Mouse (Mus musculus) layer of hippocampus, adult 2 months (tissue): ENCODE data around the gene Nprl3. TPM values are rescaled to one million over a fixed set of nuclear protein-coding genes. Genes with fewer than 3 reads are reported as not detected.
A peak's percentile ranks its signal among the peaks of the same experiment; 100 is the strongest.
"Not testable (repeated sequence)": the region's sequence is repeated elsewhere in the genome, so short reads cannot be mapped to it uniquely, and the experiment has no call there.

Experiments used
- DNase-seq, 2 experiments: peaks; one replicate each; pipeline ENCODE4 v3.0.0; 2022; ENCODE audit warnings: low spot score in 2 of 2
- H3K27ac ChIP-seq: fragments of 200-600 bp; 2 replicates; pipeline ENCODE4 v1.8.1; 2022
- H3K4me3 ChIP-seq: fragments of 200-600 bp; 2 replicates; pipeline ENCODE4 v1.8.1; 2022; ENCODE audit warnings: mild to moderate bottlenecking
- CTCF ChIP-seq: fragments of 200-600 bp; conservative IDR thresholded peaks from 2 replicates; pipeline ENCODE4 v1.8.1; 2022; ENCODE audit warnings: antibody characterized with exemption, mild to moderate bottlenecking, moderate library complexity
- total RNA-seq, 2 experiments: library from RNA; stranded (reverse); gene quantifications; 2 replicates each; pipeline ENCODE4 v1.2.3; 2021

Gene Nprl3
- total RNA-seq, 2 experiments from 2014 or later = 62.0 to 64.1 TPM

DNA sequence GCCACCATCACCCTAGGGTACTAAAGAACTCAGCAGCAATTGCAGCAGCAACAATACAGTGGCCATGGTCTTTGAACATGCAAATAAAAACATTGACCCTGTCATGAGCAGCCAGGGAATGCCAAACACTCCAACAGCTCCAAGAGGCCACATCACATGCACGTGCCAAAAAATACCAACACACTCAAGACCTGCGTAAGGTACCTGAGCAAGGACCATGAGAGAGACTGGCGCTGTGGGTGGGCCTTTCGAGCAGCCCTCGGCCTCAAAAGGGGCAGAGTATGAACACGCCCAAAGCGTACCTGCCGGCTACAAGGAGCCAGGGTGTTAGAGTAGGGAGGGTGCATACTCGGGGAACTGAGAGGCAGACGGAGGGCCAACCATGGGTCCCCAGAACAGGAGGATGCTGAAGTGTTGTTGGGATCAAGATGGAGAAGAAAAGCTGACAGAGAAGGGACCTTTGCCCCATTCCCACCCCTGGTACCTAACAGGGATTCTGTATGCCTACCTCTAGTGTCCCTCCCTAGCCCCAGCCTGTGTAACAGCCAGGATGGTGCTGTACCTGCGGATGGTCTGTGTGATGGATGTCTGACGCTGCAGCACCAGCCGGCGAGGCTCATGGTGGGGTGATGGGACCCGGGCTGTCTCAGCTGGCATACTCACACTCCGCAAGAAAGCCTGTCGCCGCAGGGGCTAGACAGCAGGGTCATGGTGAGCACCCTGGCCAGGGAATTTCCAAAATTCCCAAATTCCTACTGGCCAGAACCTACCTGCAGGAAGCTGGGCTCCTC lies 51.9 kb downstream of the Nprl3 start:
- DNase-seq = no peak
- Histone ChIP-seq H3K4me3 (no peak overlapping the region), H3K27ac (no peak overlapping the region)
- no peak for TF ChIP-seq CTCF

DNA sequence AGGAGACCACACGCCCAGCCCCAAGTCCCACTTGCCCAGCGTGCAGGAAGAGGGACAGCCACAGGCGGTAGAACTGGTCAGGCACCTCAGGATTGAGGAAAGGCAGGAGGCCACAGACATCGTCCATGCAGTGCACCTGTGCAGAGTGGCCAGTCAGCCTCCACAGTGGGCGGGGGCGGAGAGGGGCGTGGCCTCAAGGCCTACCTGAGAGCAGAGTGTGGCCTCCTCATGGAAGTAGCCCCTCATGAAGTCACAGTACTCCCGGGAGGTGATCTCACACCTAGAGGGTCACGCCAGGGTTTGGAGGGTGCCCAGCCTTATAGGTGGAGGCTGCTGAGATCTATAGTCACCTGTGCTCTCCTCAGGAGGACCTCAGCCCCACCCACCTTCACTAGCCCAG lies 56.9 kb downstream of the Nprl3 start:
- DNase-seq = no peak
- no peak overlapping the region for H3K27ac ChIP-seq
- TF ChIP-seq CTCF = no peak
- H3K4me3 ChIP-seq = no peak overlapping the region

DNA sequence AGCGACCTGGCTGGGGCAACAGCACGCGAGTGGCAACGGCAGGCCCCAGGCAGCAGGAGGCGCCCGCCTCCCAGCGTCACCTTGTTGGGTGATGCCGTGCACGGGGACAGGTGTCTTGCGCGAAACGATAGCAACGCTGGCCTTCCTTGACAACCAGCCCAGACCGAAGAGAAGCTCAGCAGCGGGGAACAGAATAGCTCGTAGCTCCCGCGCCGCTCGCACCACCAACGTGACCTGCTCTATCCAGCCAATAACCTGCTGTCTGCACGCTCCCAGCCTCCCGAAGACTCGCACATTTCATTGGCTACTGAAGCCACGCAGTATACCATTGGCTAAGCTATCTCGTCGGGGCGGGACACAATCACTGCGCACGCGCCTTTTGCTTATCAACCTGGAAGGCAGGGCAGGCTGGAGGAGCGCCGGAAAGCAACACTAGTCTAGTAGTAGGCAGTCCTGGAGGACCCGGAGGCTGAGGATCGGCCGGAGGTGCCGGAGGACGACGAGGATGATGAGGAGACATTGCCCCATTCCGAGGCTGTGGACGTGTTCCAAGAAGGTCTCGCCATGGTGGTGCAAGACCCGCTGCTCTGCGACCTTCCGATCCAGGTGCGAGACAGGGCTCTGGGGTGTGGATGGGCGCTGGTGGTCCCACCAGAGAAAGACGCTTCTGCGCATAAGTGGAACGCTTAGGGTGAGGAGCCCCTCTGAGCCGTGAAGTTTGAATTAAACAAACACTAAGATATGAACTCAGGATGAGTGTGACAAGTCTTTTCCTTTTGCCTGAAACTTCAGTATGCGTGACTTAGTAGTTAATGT lies 62.2 kb downstream of the Nprl3 start, which contains the start of gene Snrnp25:
Gene Snrnp25, plus strand, starts transcription at position 358 of the 816 bp plus-strand sequence.
- TF ChIP-seq CTCF = peak; percentile 62
- peak; percentile 92 to 97 for DNase-seq
- H3K27ac ChIP-seq = peak within 1 kb of the TSS; percentile 46
- H3K4me3 ChIP-seq = peak within 1 kb of the TSS; percentile 78

DNA sequence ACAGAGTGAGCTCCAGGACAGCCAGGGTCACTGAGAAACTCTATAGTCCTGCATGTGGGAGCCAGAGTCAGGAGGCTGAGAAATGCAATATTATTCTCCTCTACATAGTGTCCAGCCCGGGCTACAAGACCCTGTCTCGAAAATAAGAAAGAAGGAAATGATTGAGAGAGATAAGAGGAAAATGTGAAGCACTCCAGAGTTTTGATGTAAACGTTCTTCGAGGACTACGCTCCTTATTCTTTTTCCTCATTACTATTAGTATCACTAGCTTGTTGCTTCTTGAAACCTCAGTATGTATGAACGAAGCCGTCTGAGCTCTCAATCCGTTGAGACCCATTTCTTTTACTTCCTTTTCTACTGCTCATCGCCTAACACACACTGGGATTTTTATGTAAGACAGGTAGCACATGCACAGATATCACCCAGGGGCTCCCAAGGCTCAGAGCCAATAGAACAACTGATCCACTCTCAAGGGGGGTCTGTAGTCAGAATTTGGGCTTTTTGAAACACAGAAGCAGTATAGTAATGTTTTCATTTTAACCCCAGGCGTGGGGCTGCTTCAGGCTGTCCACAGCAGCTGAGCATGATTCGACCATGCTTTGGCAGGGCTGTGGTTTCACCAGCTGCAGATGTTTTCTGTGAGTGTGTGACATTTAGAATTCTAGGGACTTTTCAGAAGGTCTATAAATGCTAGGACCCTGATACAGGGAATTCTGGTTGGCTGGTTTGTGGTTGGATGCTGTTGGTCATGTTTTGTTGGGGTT lies 65.4 kb downstream of the Nprl3 start:
- no peak overlapping the region for H3K4me3 ChIP-seq
- no peak overlapping the region for H3K27ac ChIP-seq
- DNase-seq = no peak
- TF ChIP-seq CTCF = no peak

DNA sequence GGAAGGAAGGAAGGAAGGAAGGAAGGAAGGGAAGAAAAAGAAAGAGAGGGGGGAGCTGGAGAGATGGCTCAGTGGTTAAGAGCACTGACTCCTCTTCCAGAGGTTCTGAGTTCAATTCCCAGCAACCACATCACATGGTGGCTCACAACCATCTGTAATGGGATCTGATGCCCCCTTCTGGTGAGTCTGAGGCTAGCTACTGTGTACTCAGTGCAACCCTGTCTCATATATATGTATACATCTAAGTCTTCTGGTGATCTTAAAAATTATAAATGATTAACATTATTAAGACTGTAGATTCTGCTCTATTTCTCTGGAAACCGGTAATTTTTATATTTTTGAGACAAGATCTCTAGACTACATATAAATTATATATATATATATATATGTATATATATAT lies 66.5 kb downstream of the Nprl3 start:
- TF ChIP-seq CTCF = peak; percentile 54
- H3K27ac ChIP-seq, DNase-seq, H3K4me3 ChIP-seq: not testable (repeated sequence)

DNA sequence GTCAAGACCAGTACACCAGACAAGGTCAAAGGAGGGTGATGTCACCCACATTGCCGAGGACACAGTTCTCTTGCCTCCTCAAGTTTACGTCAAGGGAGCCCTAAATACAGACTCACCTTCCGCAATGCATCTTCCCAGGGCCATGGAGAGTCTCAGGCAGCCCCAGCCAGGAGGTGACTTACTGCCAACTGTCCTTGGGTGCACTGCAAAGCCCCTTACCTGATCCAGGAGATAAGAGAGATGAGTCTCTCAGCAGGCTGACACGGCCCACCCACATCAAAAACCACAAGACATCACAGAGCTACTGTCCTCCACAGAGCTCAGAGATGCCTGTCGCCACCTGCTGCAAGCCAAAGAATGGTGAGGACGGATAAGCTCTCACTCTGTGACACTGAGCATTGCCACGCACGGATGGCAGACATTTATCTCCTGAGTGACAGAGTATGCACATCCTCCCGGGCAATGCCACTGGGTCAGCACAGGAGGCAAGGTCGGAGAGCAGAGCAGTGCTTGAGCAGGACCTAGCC lies 67.4 kb downstream of the Nprl3 start, which contains the start of gene Il9r:
Gene Il9r, minus strand, starts transcription at position 205 of the 527 bp plus-strand sequence.
- no peak for DNase-seq
- TF ChIP-seq CTCF = no peak
- Histone ChIP-seq H3K4me3 (no peak within 1 kb of the TSS), H3K27ac (no peak within 1 kb of the TSS)

DNA sequence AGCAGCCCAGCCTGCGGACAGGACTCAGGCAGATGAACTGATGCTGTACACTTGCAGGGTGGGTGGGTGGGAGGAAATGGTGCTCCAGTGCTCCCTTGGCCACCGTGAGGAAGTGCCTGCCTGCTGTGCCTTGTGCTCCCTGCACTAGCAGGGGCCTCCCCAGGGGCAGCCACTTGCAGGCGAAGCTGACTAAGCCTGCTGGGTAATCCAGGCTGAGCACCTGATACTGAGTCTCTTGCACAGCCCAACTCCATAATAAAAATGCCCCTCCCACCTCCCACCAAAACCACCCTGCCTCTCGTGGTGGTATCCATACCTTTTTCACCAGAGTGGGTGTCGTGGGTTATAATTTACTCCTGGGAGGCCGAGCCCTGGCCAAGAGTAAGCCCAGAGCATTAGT lies 68.3 kb downstream of the Nprl3 start:
- TF ChIP-seq CTCF = no peak
- H3K4me3 ChIP-seq = no peak overlapping the region
- H3K27ac ChIP-seq = no peak overlapping the region
- DNase-seq = no peak

DNA sequence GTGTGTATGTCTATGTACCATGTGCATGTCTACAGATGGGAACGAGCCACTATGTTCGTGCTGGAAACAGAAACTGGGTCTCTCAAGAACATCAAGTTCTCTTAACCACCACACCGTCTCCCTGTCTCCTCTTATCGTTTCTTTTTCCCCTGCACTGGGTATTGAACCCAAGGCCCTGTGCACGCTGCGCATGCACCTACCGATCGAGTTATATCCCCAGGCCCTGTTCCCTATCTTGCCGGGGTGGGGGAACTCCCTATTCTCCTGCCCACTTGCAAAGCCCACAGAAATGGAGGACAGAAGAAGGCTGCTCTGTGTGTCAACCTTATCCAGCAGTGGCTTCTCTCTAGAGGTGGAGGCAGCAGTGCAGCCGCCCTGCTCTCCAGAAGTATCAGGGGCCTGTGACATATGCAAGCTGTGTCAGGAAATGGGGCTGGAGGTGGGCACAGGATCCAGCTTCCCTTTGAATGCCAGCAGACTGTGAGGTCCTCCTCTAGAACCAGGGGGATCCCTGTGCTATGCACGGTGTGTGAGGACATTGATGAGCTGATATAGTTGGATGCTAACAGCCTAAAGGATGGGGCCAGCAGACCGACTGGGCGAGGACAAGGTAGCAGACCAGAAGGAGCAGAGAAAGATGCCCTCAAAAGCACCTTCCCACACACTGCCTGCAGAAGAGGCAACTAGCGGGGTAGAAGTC lies 69.1 kb downstream of the Nprl3 start:
- no peak overlapping the region for H3K4me3 ChIP-seq
- no peak for DNase-seq
- TF ChIP-seq CTCF = no peak
- no peak overlapping the region for H3K27ac ChIP-seq

DNA sequence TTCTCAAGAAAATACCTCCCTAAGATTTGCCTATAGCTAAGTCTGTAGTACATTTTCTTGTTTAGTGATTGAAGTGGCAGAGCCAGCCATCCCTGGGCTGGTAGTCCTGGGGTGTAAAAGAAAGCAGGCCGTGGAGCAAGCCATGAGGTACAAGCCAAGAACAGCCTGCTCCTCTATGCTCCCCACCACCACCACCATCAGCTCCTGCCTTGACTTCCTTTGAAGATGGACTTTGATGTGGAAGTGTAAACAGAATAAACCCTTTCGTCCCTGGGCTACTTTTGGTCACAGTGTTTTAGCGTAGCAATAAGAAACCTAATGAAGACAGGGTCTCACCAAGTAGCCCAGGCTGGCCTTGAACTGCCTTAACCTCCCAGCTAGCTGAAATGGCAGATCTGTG lies 69.7 kb downstream of the Nprl3 start:
- no peak for DNase-seq
- H3K4me3 ChIP-seq = no peak overlapping the region
- TF ChIP-seq CTCF = no peak
- no peak overlapping the region for H3K27ac ChIP-seq

DNA sequence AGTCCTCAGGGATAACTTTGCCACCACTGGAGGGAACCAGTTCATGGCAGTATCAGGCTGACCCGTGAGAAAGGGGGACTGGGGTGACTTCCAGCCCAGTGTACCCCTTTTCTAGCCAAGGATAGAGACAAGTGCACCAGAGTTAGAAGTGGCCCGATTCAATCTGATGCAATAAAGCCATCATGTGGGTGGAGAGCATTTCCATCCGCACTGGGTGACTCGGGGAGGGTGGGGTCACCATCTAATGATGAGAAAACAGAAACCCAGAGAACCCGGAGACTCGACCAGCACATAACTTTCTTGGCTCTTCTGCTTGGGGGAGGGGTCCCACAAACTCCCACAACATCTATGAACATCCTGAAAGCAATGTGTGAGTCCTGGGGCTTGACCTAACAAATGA lies 70.8 kb downstream of the Nprl3 start:
- no peak overlapping the region for H3K27ac ChIP-seq
- TF ChIP-seq CTCF = no peak
- no peak overlapping the region for H3K4me3 ChIP-seq
- DNase-seq = no peak

DNA sequence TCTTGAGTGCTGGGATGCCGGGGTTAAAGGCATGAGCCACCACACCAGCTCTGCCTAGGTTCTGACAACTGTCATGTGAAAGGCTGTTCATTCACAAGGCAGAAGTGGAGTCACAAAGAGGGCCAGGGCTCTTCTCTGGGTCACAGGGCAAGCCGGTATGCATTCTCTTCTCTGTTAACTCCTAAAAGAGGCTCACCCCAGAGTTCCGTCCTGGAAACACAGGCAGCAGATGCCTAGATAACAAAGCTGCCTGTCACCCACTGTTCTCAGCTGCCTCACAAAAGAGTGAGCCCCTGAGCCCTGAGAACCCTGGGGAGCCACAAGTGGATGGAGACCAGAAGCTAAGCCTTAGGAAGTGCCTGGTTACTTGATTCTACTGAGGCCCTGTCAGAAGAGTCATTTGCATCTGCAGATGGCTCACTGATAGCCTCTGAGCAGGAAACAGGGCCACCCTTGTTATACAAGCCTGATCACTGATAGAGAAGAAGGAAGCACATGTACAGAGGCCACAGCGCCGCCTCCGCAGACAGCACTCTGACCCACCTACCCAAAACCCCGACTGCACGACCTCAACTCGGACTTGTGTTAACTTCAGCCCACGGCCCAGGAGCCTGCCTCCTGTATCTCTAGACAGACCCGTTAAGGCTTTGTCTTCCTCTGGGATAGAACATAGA lies 71.5 kb downstream of the Nprl3 start:
- no peak for DNase-seq
- TF ChIP-seq CTCF = no peak
- Histone ChIP-seq H3K4me3 (no peak overlapping the region), H3K27ac (no peak overlapping the region)
